Mouse (Mus musculus) induced T-regulatory cell, adult 2 months (primary cell): ENCODE measurements around the gene Exoc7.

Source experiments
- DNase-seq: peaks from one replicate; pipeline ENCODE4 v3.0.0-alpha.2; 2012; ENCODE audit warnings: low read depth

Gene Exoc7

GRCm38 (mm10) chr11:116239797-116240196 is 67.2 kb downstream of the Exoc7 start:
- no peak for DNase-seq
